Mouse (Mus musculus): ENCODE results near the gene Ptprn. TPM values are rescaled to one million over a fixed set of nuclear protein-coding genes. Genes with fewer than 3 reads are reported as not detected.
A peak's percentile ranks its signal among the peaks of the same experiment; 100 is the strongest.

The Ptprn gene
- polyA plus RNA-seq, 1 experiment from 2014 or later, result 2.9 TPM

- Histone ChIP-seq H3K9me3 (ENCODE audit: control insufficient read depth, low read depth, low read length) (no peaks in the 10 kb centered on the region), H3K4me1 (ENCODE audit: control insufficient read depth, insufficient read depth, low read length) (peaks cover 9% of the 10 kb centered on the region; the same call in 1 of the 2 replicates), H3K27ac (ENCODE audit: low read length) (no peak overlapping the region), H3K4me3 (ENCODE audit: low read depth, low read length) (no peak overlapping the region), H3K36me3 (ENCODE audit: control insufficient read depth, insufficient read depth, low read length) (no peaks in the 10 kb centered on the region), H3K27me3 (ENCODE audit: control insufficient read depth, insufficient read depth, low read length) (no peaks in the 10 kb centered on the region), H3K4me2 (replicated peaks; ENCODE audit: low read depth, low read length) (no peak overlapping the region), H3K9ac (replicated peaks; ENCODE audit: low read depth, low read length) (no peak overlapping the region)
- ATAC-seq (ENCODE audit: insufficient number of reproducible peaks, insufficient read depth, low FRiP score, low read depth), result no peak
- WGBS, result 53% methylated on average over 8 of the region's 8 CpGs
Observed at GRCm38 (mm10) chr1:75289888-75290431, 25.7 kb upstream of the Ptprn start.

- WGBS, result 11% methylated on average over 7 of the region's 7 CpGs
- Histone ChIP-seq H3K27ac (ENCODE audit: low read length) (no peak overlapping the region), H3K4me2 (replicated peaks; ENCODE audit: low read depth, low read length) (no peak overlapping the region), H3K36me3 (ENCODE audit: control insufficient read depth, insufficient read depth, low read length) (no peaks in the 10 kb centered on the region), H3K27me3 (ENCODE audit: control insufficient read depth, insufficient read depth, low read length) (no peaks in the 10 kb centered on the region), H3K4me1 (ENCODE audit: control insufficient read depth, insufficient read depth, low read length) (peaks cover 9% of the 10 kb centered on the region; the same call in 1 of the 2 replicates), H3K4me3 (ENCODE audit: low read depth, low read length) (no peak overlapping the region), H3K9ac (replicated peaks; ENCODE audit: low read depth, low read length) (no peak overlapping the region), H3K9me3 (ENCODE audit: control insufficient read depth, low read depth, low read length) (no peaks in the 10 kb centered on the region)
- ATAC-seq (ENCODE audit: insufficient number of reproducible peaks, insufficient read depth, low FRiP score, low read depth), result no peak; the same call in 1 of the 2 replicates
Observed at GRCm38 (mm10) chr1:75289376-75289775, 25.1 kb upstream of the Ptprn start.

GRCm38 (mm10) chr1:75284911-75285310 lies 20.6 kb upstream of the Ptprn start:
- H3K27me3 ChIP-seq (ENCODE audit: control insufficient read depth, insufficient read depth, low read length), result no peaks in the 10 kb centered on the region
- no peak overlapping the region for H3K4me2 ChIP-seq (replicated peaks; ENCODE audit: low read depth, low read length)
- H3K9ac ChIP-seq (replicated peaks; ENCODE audit: low read depth, low read length), result no peak overlapping the region
- no peak overlapping the region for H3K27ac ChIP-seq (ENCODE audit: low read length)
- H3K4me1 ChIP-seq (ENCODE audit: control insufficient read depth, insufficient read depth, low read length), result no peaks in the 10 kb centered on the region
- 82% methylated on average over 7 of the region's 7 CpGs for WGBS
- no peak for ATAC-seq (ENCODE audit: insufficient number of reproducible peaks, insufficient read depth, low FRiP score, low read depth)
- no peaks in the 10 kb centered on the region for H3K9me3 ChIP-seq (ENCODE audit: control insufficient read depth, low read depth, low read length)
- no peaks in the 10 kb centered on the region for H3K36me3 ChIP-seq (ENCODE audit: control insufficient read depth, insufficient read depth, low read length)
- no peak overlapping the region for H3K4me3 ChIP-seq (ENCODE audit: low read depth, low read length)

GRCm38 (mm10) chr1:75283017-75283416 lies 18.7 kb upstream of the Ptprn start:
- H3K36me3 ChIP-seq (ENCODE audit: control insufficient read depth, insufficient read depth, low read length), result no peaks in the 10 kb centered on the region
- ATAC-seq (ENCODE audit: insufficient number of reproducible peaks, insufficient read depth, low FRiP score, low read depth), result no peak
- H3K27ac ChIP-seq (ENCODE audit: low read length), result no peak overlapping the region
- no peak overlapping the region for H3K4me3 ChIP-seq (ENCODE audit: low read depth, low read length)
- no peaks in the 10 kb centered on the region for H3K27me3 ChIP-seq (ENCODE audit: control insufficient read depth, insufficient read depth, low read length)
- H3K9me3 ChIP-seq (ENCODE audit: control insufficient read depth, low read depth, low read length), result no peaks in the 10 kb centered on the region
- no peak overlapping the region for H3K4me2 ChIP-seq (replicated peaks; ENCODE audit: low read depth, low read length)
- no peak overlapping the region for H3K9ac ChIP-seq (replicated peaks; ENCODE audit: low read depth, low read length)
- 76% methylated on average over 5 of the region's 5 CpGs for WGBS
- H3K4me1 ChIP-seq (ENCODE audit: control insufficient read depth, insufficient read depth, low read length), result no peaks in the 10 kb centered on the region

- Histone ChIP-seq H3K27ac (ENCODE audit: low read length) (no peak within 1 kb of the TSS), H3K9ac (replicated peaks; ENCODE audit: low read depth, low read length) (no peak within 1 kb of the TSS), H3K4me2 (replicated peaks; ENCODE audit: low read depth, low read length) (no peak within 1 kb of the TSS), H3K9me3 (ENCODE audit: control insufficient read depth, low read depth, low read length) (no peaks in the 10 kb centered on the region), H3K4me3 (ENCODE audit: low read depth, low read length) (no peak within 1 kb of the TSS), H3K27me3 (ENCODE audit: control insufficient read depth, insufficient read depth, low read length) (0 out of 2 replicates have a peak, but pooled peaks cover 4% of the 10 kb centered on the region), H3K36me3 (ENCODE audit: control insufficient read depth, insufficient read depth, low read length) (no peaks in the 10 kb centered on the region), H3K4me1 (ENCODE audit: control insufficient read depth, insufficient read depth, low read length) (no peaks in the 10 kb centered on the region)
- 6% methylated on average over 13 of the region's 13 CpGs for WGBS
- no peak for ATAC-seq (ENCODE audit: insufficient number of reproducible peaks, insufficient read depth, low FRiP score, low read depth)
Observed at GRCm38 (mm10) chr1:75278228-75278627, 13.9 kb upstream of the Ptprn start, which contains the start of gene Resp18. Gene Resp18 (minus strand): TSS chr1:75278415.

GRCm38 (mm10) chr1:75277195-75278188 lies 13.2 kb upstream of the Ptprn start:
- H3K9ac ChIP-seq (replicated peaks; ENCODE audit: low read depth, low read length), result no peak overlapping the region

GRCm38 (mm10) chr1:75262969-75263951 lies 1.0 kb downstream of the Ptprn start:
- peaks cover 22% of the 10 kb centered on the region for H3K27me3 ChIP-seq (ENCODE audit: control insufficient read depth, insufficient read depth, low read length)
- peak overlapping the region; percentile 3; the same call in 1 of the 2 replicates for H3K4me3 ChIP-seq (ENCODE audit: low read depth, low read length)
- H3K9me3 ChIP-seq (ENCODE audit: control insufficient read depth, low read depth, low read length), result no peaks in the 10 kb centered on the region
- no peak overlapping the region for H3K9ac ChIP-seq (replicated peaks; ENCODE audit: low read depth, low read length)
- 2% methylated on average over 40 of the region's 40 CpGs for WGBS
- no peak overlapping the region for H3K27ac ChIP-seq (ENCODE audit: low read length)
- no peaks in the 10 kb centered on the region for H3K4me1 ChIP-seq (ENCODE audit: control insufficient read depth, insufficient read depth, low read length)
- ATAC-seq (ENCODE audit: insufficient number of reproducible peaks, insufficient read depth, low FRiP score, low read depth), result no peak
- H3K4me2 ChIP-seq (replicated peaks; ENCODE audit: low read depth, low read length), result peak overlapping the region; percentile 18; the same call in 1 of the 2 replicates
- H3K36me3 ChIP-seq (ENCODE audit: control insufficient read depth, insufficient read depth, low read length), result no peaks in the 10 kb centered on the region

More at GRCm38 (mm10) chr1:75277195-75278188, 13.2 kb upstream of the Ptprn start:
- Histone ChIP-seq H3K4me3 (ENCODE audit: low read depth, low read length) (no peak overlapping the region), H3K4me2 (replicated peaks; ENCODE audit: low read depth, low read length) (no peak overlapping the region), H3K27ac (ENCODE audit: low read length) (no peak overlapping the region), H3K4me1 (ENCODE audit: control insufficient read depth, insufficient read depth, low read length) (no peaks in the 10 kb centered on the region), H3K9me3 (ENCODE audit: control insufficient read depth, low read depth, low read length) (no peaks in the 10 kb centered on the region), H3K27me3 (ENCODE audit: control insufficient read depth, insufficient read depth, low read length) (0 out of 2 replicates have a peak, but pooled peaks cover 4% of the 10 kb centered on the region), H3K36me3 (ENCODE audit: control insufficient read depth, insufficient read depth, low read length) (no peaks in the 10 kb centered on the region)
- no peak for ATAC-seq (ENCODE audit: insufficient number of reproducible peaks, insufficient read depth, low FRiP score, low read depth)
- 6% methylated on average over 23 of the region's 23 CpGs for WGBS

- no peak for ATAC-seq (ENCODE audit: insufficient number of reproducible peaks, insufficient read depth, low FRiP score, low read depth)
- H3K4me1 ChIP-seq (ENCODE audit: control insufficient read depth, insufficient read depth, low read length), result no peaks in the 10 kb centered on the region
- no peaks in the 10 kb centered on the region for H3K36me3 ChIP-seq (ENCODE audit: control insufficient read depth, insufficient read depth, low read length)
- no peaks in the 10 kb centered on the region for H3K9me3 ChIP-seq (ENCODE audit: control insufficient read depth, low read depth, low read length)
- H3K27me3 ChIP-seq (ENCODE audit: control insufficient read depth, insufficient read depth, low read length), result peaks cover 22% of the 10 kb centered on the region
- H3K4me2 ChIP-seq (replicated peaks; ENCODE audit: low read depth, low read length), result no peak overlapping the region
- no peak overlapping the region for H3K9ac ChIP-seq (replicated peaks; ENCODE audit: low read depth, low read length)
- no peak overlapping the region for H3K4me3 ChIP-seq (ENCODE audit: low read depth, low read length)
- no peak overlapping the region for H3K27ac ChIP-seq (ENCODE audit: low read length)
Observed at GRCm38 (mm10) chr1:75261278-75261677, 3.0 kb downstream of the Ptprn start.
